Mouse (Mus musculus): Measurements from ENCODE around the gene Pard3. TPM values are rescaled to one million over a fixed set of nuclear protein-coding genes. Genes with fewer than 3 reads are reported as not detected.

Pard3 gene
- polyA plus RNA-seq (2012; fragmentation: generic; extraction: Trizol): 10 to 100 TPM in 1 of 2 experiments, 1 to 10 TPM in 1; 2.5 to 17.1 TPM

GRCm38 (mm10) chr8:127063551-127064360 is at the start of gene Pard3:
Pard3 (plus strand) TSS chr8:127063893.

Other genes starting within 250 kb of the Pard3 start
- 100 to 1,000 TPM; 101 to 131 TPM for gene Tomm20, start 118.0 kb upstream of the Pard3 start, polyA plus RNA-seq (2012; fragmentation: generic; extraction: Trizol)
- 1 to 10 TPM; 1.6 to 4.8 TPM for gene Rbm34, start 92.8 kb upstream of the Pard3 start, polyA plus RNA-seq (2012; fragmentation: generic; extraction: Trizol)

All from C3H10T1/2 (cell line).